Mouse (Mus musculus) neural tube, embryonic 14.5 days (tissue): ENCODE measurements at regions not wholly inside any gene's neighbourhood (a gene's known extent, or its start where the extent isn't known, plus 50 kb on each side); places are given as distances from the start of the nearest gene placed in this dataset.
A peak's percentile ranks its signal among the peaks of the same experiment; 100 is the strongest.

ENCODE experiments used
- ATAC-seq: fragments of 200-750 bp; cut with Nextera tagmentation; 2 replicates; pipeline ENCODE4 v1.8.0; 2017; ENCODE audit warnings: low read depth, mild to moderate bottlenecking, moderate TSS enrichment, moderate library complexity
- H3K27ac ChIP-seq: fragments of 300-500 bp; sonication (generic); 2 replicates; pipeline ENCODE4 v1.5.1; 2014; ENCODE audit warnings: low read depth, mild to moderate bottlenecking, control low read depth, low read length, moderate library complexity, mixed read lengths
- H3K27me3 ChIP-seq: fragments of 300-500 bp; sonication (generic); 2 replicates; pipeline ENCODE4 v1.6.1; 2014; ENCODE audit warnings: low read length; ENCODE audit not compliant: control insufficient read depth, insufficient read depth
- H3K36me3 ChIP-seq: fragments of 300-500 bp; sonication (generic); 2 replicates; pipeline ENCODE4 v1.6.1; 2014; ENCODE audit warnings: low read length, mixed read lengths; ENCODE audit not compliant: control insufficient read depth, insufficient read depth
- H3K4me1 ChIP-seq: fragments of 300-500 bp; sonication (generic); 2 replicates; pipeline ENCODE4 v1.6.1; 2014; ENCODE audit warnings: low read length; ENCODE audit not compliant: control insufficient read depth, insufficient read depth
- H3K4me2 ChIP-seq: fragments of 300-500 bp; sonication (generic); 2 replicates; pipeline ENCODE4 v1.6.1; 2014; ENCODE audit warnings: mild to moderate bottlenecking, low read depth, low read length, control low read depth
- H3K4me3 ChIP-seq: fragments of 300-500 bp; sonication (generic); 2 replicates; pipeline ENCODE4 v1.5.1; 2014; ENCODE audit warnings: low read depth, low read length, control low read depth, mixed read lengths
- H3K9ac ChIP-seq: fragments of 300-500 bp; sonication (generic); replicated peaks from 2 replicates; pipeline ENCODE4 v1.6.1; 2014; ENCODE audit warnings: low read depth, mild to moderate bottlenecking, control low read depth, low read length, mixed read lengths
- H3K9me3 ChIP-seq: fragments of 300-500 bp; sonication (generic); 2 replicates; pipeline ENCODE4 v1.6.1; 2016; ENCODE audit warnings: low read length; ENCODE audit not compliant: control insufficient read depth
- WGBS: fragments of 180-500 bp; shearing (Covaris S2); extraction: QIAGEN DNeasy Blood & Tissue Kit; methylation state at CpG from one replicate; pipeline ENCODE4 v1.1.7; 2014; 5-methylcytosine and 5-hydroxymethylcytosine counted together

DNA sequence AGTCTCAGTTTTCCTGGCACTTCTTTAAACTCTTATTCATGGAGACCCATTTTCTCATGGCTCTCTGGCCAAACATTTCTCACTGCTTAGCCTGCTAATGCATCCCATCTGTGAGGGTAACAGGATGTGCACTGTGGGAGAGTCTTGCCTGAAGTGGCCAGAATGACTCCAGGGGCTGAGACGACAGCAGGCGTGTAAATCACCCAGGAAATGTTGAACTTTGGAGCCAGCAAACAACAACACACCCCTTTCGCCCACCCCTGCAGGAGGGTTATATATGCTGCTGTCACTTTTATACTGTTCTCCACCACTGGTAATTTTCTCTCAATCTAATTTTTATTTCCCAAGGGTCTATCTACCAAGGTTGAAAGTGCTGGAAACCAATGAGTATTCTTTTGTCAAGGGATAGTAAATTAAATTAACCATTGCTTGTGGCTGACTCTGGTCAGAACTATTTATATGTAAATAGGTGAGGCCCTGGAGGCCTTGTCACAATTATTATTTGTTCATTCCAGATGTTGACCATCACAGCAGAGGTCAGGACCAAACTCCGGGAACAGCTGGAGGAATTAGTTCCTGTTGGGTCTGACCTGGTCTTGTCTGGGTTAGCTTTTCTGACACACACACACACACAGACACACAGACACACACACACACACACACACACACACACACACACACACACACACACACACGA lies 378.2 kb downstream of the Nucb2 start:
- H3K27ac ChIP-seq: no peak overlapping the region
- H3K27me3 ChIP-seq: no peaks in the 10 kb centered on the region
- no peaks in the 10 kb centered on the region for H3K36me3 ChIP-seq
- peak; percentile 70 for ATAC-seq
- WGBS: 21% methylated on average over 5 of the region's 5 CpGs
- no peaks in the 10 kb centered on the region for H3K9me3 ChIP-seq
- H3K4me3 ChIP-seq: no peak overlapping the region
- no peak overlapping the region for H3K9ac ChIP-seq
- no peaks in the 10 kb centered on the region for H3K4me1 ChIP-seq
- no peak overlapping the region for H3K4me2 ChIP-seq

DNA sequence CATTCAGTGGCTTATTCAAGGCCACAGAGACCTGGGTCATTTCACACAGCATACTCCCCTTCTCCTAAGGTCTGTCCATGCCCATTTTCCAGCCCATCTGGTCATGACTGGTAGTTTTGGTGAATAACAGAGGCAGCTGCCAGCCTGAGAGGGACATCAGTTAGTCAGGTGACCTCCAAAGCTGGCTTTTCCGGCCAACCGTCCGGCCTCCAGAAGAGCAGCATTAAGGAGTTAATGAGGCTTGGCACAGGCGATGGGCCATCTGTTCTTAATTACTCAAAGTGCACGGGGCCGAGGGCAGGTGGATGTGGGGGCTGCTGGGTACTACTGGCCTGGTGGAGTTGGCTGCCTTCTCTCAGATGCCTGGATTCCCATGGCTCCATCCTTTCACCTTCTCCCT lies 389.7 kb downstream of the Nucb2 start:
- Histone ChIP-seq H3K4me1 (no peaks in the 10 kb centered on the region), H3K9ac (no peak overlapping the region), H3K4me2 (no peak overlapping the region), H3K36me3 (no peaks in the 10 kb centered on the region), H3K4me3 (no peak overlapping the region), H3K27ac (no peak overlapping the region), H3K27me3 (no peaks in the 10 kb centered on the region), H3K9me3 (no peaks in the 10 kb centered on the region)
- 23% methylated on average over 6 of the region's 6 CpGs for WGBS
- ATAC-seq: no peak

DNA sequence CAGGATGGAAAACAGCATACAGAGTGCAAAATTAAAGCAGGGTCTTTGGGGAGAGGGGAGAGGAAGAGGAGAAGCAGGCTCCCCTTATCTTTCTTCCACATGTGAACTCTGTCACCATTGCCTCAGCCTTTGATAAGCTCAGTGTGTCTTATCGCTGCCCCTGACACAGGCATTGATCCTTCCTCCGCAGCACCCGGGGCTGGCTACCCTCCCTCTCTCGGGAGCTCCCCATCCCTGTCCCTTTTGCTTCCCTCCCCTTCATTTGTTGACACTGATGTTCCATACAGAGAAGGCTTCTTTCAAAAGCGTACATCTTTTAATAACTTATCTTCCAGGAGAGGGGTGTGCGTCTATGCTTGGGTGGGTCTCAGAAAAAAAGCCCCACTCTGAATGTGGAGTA lies 411.6 kb downstream of the Nucb2 start:
- Histone ChIP-seq H3K4me1 (no peaks in the 10 kb centered on the region), H3K36me3 (no peaks in the 10 kb centered on the region), H3K9ac (no peak overlapping the region), H3K9me3 (no peaks in the 10 kb centered on the region), H3K4me2 (no peak overlapping the region), H3K4me3 (no peak overlapping the region), H3K27ac (no peak overlapping the region), H3K27me3 (no peaks in the 10 kb centered on the region)
- 71% methylated on average over 6 of the region's 6 CpGs for WGBS
- ATAC-seq: no peak

GRCm38 (mm10) chr7:116917921-116918670 lies 413.9 kb downstream of the Nucb2 start:
- WGBS: 93% methylated on average over 6 of the region's 6 CpGs
- H3K27me3 ChIP-seq: no peaks in the 10 kb centered on the region
- ATAC-seq: no peak
- H3K4me3 ChIP-seq: no peak overlapping the region
- H3K9ac ChIP-seq: no peak overlapping the region
- H3K4me2 ChIP-seq: no peak overlapping the region
- no peak overlapping the region for H3K27ac ChIP-seq
- no peaks in the 10 kb centered on the region for H3K4me1 ChIP-seq
- no peaks in the 10 kb centered on the region for H3K36me3 ChIP-seq
- no peaks in the 10 kb centered on the region for H3K9me3 ChIP-seq

DNA sequence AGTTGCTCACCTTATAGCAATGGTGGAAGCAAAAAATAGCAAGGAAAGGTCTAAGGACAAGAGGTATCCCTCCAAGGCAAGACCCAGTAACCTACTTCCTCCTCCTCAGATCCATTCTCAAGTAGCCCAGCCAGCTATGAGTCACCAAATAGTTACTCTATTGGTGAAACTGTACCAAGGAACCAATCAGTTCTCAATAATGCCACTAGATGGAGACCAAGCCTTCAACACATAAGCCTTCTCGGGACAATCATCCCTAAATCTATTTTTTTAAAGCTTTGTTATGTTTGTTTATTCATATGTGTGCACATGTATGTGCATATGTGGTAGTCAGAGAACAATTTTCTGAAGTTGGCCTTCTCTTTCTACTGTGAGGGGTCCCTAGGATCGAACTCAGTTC lies 434.3 kb upstream of the Xylt1 start:
- Histone ChIP-seq H3K9ac (no peak overlapping the region), H3K4me1 (no peaks in the 10 kb centered on the region), H3K27me3 (no peaks in the 10 kb centered on the region), H3K4me3 (no peak overlapping the region), H3K4me2 (no peak overlapping the region), H3K9me3 (no peaks in the 10 kb centered on the region), H3K36me3 (no peaks in the 10 kb centered on the region), H3K27ac (no peak overlapping the region)
- 86% methylated on average over 2 of the region's 2 CpGs for WGBS
- ATAC-seq: no peak

GRCm38 (mm10) chr7:116959196-116959895 lies 421.4 kb upstream of the Xylt1 start:
- H3K4me2 ChIP-seq: no peak overlapping the region
- WGBS: 85% methylated on average over 14 of the region's 14 CpGs
- no peaks in the 10 kb centered on the region for H3K9me3 ChIP-seq
- no peak for ATAC-seq
- no peak overlapping the region for H3K4me3 ChIP-seq
- no peaks in the 10 kb centered on the region for H3K27me3 ChIP-seq
- no peak overlapping the region for H3K27ac ChIP-seq
- no peaks in the 10 kb centered on the region for H3K36me3 ChIP-seq
- no peak overlapping the region for H3K9ac ChIP-seq
- H3K4me1 ChIP-seq: no peaks in the 10 kb centered on the region

GRCm38 (mm10) chr7:116963839-116964238 lies 416.9 kb upstream of the Xylt1 start:
- H3K27me3 ChIP-seq: no peaks in the 10 kb centered on the region
- H3K4me3 ChIP-seq: no peak overlapping the region
- H3K4me1 ChIP-seq: no peaks in the 10 kb centered on the region
- 83% methylated on average over 6 of the region's 6 CpGs for WGBS
- H3K9me3 ChIP-seq: no peaks in the 10 kb centered on the region
- H3K4me2 ChIP-seq: no peak overlapping the region
- no peaks in the 10 kb centered on the region for H3K36me3 ChIP-seq
- H3K27ac ChIP-seq: no peak overlapping the region
- no peak overlapping the region for H3K9ac ChIP-seq
- no peak for ATAC-seq

DNA sequence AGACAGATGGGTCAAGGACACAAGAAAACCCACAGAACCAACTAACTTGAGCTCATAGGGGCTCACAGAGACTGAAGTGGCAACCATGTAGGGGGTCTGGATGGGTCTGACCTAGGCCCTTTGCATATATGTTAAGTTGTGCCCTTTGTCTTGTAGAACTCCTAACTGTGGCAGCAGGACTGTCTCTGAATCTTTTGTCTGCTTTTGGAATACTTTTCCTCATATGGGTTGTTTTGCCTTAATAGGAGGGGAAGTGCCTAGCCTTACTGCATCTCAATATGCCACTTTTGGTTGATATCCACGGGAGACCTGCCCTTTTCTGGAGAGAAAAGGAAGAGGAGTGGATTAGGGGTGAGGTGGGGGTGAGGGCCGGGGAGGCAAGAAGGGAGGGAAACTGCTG lies 389.4 kb upstream of the Xylt1 start:
- no peak for ATAC-seq
- H3K27me3 ChIP-seq: no peaks in the 10 kb centered on the region
- H3K9me3 ChIP-seq: no peaks in the 10 kb centered on the region
- H3K36me3 ChIP-seq: no peaks in the 10 kb centered on the region
- no peak overlapping the region for H3K9ac ChIP-seq
- no peaks in the 10 kb centered on the region for H3K4me1 ChIP-seq
- no peak overlapping the region for H3K27ac ChIP-seq
- WGBS: 76% methylated on average over 2 of the region's 2 CpGs
- H3K4me2 ChIP-seq: no peak overlapping the region
- no peak overlapping the region for H3K4me3 ChIP-seq

- H3K4me1 ChIP-seq: no peaks in the 10 kb centered on the region
- ATAC-seq: no peak
- H3K4me3 ChIP-seq: no peak overlapping the region
- no peaks in the 10 kb centered on the region for H3K27me3 ChIP-seq
- H3K4me2 ChIP-seq: no peak overlapping the region
- H3K9ac ChIP-seq: no peak overlapping the region
- no peaks in the 10 kb centered on the region for H3K36me3 ChIP-seq
- H3K27ac ChIP-seq: no peak overlapping the region
- no peaks in the 10 kb centered on the region for H3K9me3 ChIP-seq
Observed at GRCm38 (mm10) chr7:116992166-116992565, 388.6 kb upstream of the Xylt1 start.
